Mouse (Mus musculus): Measurements from ENCODE around the gene Myzap. TPM values are rescaled to one million over a fixed set of nuclear protein-coding genes. Genes with fewer than 3 reads are reported as not detected.

Gene Myzap
- 2.7 and 4.1 TPM in 2 replicates for polyA plus RNA-seq (2012; rRNA removed)

DNA sequence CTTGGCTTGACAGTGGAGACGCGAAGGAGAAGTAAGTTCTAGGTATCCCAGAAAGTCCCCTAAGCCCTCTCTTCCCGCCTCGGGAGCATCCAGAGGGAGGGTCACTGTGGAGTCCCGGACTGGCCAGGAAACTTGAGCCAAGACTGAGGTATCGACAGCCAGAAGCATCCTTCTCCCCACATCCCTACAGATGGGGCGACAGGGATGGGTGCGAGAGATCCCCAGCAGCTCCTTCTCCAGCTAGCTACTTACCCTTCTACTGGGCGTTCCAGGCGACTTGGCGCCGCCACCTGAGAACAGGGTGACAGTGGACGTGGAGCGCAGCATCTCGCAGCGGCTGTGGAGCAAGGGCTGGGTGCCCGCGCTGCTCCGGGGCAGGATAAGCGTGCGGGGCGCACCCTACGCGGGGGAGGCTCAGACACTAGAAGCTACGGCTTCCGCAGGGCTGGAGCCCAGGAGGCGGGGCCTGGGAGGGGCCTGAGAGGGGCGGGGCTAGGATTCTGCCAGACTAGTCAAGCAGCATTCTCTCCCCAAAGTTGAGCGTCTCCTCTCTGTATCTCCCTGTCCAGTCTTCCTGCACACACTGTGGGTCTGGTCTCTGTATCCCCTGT is at the start of gene Myzap:
Gene Myzap (minus strand): TSS at position 423 of the 611 bp plus-strand sequence.
- peak within 1 kb of the TSS; percentile 83 for H3K4me3 ChIP-seq (ENCODE audit: control insufficient read depth, low read depth, low read length)
- no peak for TF ChIP-seq POLR2A (IDR thresholded peaks at IDR 0.05; ENCODE audit: control insufficient read depth, low read depth, low read length)
- TF ChIP-seq CTCF (IDR thresholded peaks at IDR 0.05; ENCODE audit: control insufficient read depth, insufficient read depth, insufficient replicate concordance, low read depth, low read length): no peak
- no peaks in the 10 kb centered on the region for H3K36me3 ChIP-seq (ENCODE audit: control insufficient read depth, insufficient read depth, low read length)
- peak within 1 kb of the TSS; percentile 7; the same call in 1 of the 2 replicates for H3K27ac ChIP-seq (ENCODE audit: control insufficient read depth, insufficient read depth, low read depth, low read length)
- no peaks in the 10 kb centered on the region for H3K27me3 ChIP-seq (ENCODE audit: control insufficient read depth, insufficient read depth, low read length)
- peaks cover 13% of the 10 kb centered on the region for H3K4me1 ChIP-seq (ENCODE audit: control insufficient read depth, insufficient read depth, low read length)

DNA sequence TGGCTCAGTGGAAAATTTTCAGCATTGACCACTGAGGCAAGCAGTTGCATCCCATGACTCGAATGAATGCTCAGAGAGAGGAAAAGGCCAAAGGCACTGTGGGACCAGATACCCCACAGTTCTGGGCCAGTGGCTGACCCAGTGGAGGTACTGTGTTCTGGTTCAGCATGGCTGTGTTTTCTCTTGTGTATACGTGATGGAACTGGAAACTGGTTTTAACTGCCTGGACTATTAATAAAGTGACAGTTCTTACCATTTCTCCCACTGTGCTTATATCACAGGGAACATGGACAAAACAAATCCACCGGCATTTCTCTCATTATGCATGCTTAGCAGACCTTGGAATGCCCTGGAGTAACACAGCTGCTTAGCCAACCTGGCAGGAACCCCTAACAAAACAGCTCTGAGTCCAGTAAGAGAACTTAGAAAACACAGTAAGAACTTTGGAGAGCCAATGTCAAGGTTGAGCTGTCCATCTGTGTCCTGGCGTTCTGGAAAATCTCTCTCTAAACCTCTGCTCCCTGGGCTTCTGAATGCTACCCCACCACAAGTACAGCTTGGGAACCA is 48.3 kb upstream of the Myzap start:
- H3K4me3 ChIP-seq (ENCODE audit: control insufficient read depth, low read depth, low read length): no peak overlapping the region
- no peak for TF ChIP-seq POLR2A (IDR thresholded peaks at IDR 0.05; ENCODE audit: control insufficient read depth, low read depth, low read length)
- no peak for TF ChIP-seq CTCF (IDR thresholded peaks at IDR 0.05; ENCODE audit: control insufficient read depth, insufficient read depth, insufficient replicate concordance, low read depth, low read length)
- H3K4me1 ChIP-seq (ENCODE audit: control insufficient read depth, insufficient read depth, low read length): no peaks in the 10 kb centered on the region; the same call in 1 of the 2 replicates

DNA sequence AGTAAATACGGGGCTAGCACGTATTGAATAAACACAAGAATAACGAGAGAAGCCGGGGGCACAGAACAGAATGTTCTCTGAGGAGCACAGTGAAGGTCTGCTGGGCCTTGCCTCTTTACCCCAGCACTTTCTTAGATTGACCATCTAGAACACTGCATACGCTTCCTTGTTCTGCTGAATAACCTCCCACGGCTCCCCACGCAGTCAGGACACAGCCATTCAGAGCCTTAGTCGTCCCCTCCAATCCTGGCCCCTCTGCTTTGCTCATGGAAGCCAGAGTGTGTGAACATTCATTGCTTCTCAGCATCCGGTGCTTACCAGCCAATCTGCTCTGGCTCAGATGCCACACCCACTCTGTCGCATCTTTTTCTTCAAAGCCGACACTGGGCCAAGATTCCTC is 46.0 kb upstream of the Myzap start:
- no peaks in the 10 kb centered on the region; the same call in 1 of the 2 replicates for H3K4me1 ChIP-seq (ENCODE audit: control insufficient read depth, insufficient read depth, low read length)
- H3K27ac ChIP-seq (ENCODE audit: control insufficient read depth, insufficient read depth, low read depth, low read length): peak overlapping the region; percentile 76
- no peak overlapping the region for H3K4me3 ChIP-seq (ENCODE audit: control insufficient read depth, low read depth, low read length)
- no peaks in the 10 kb centered on the region for H3K36me3 ChIP-seq (ENCODE audit: control insufficient read depth, insufficient read depth, low read length)
- TF ChIP-seq CTCF (IDR thresholded peaks at IDR 0.05; ENCODE audit: control insufficient read depth, insufficient read depth, insufficient replicate concordance, low read depth, low read length) (no peak), POLR2A (IDR thresholded peaks at IDR 0.05; ENCODE audit: control insufficient read depth, low read depth, low read length) (no peak)
- H3K27me3 ChIP-seq (ENCODE audit: control insufficient read depth, insufficient read depth, low read length): no peaks in the 10 kb centered on the region

More for the DNA sequence above, 48.3 kb upstream of the Myzap start:
- Histone ChIP-seq H3K36me3 (ENCODE audit: control insufficient read depth, insufficient read depth, low read length) (no peaks in the 10 kb centered on the region), H3K27ac (ENCODE audit: control insufficient read depth, insufficient read depth, low read depth, low read length) (peak overlapping the region; percentile 45; the same call in 1 of the 2 replicates), H3K27me3 (ENCODE audit: control insufficient read depth, insufficient read depth, low read length) (no peaks in the 10 kb centered on the region)

DNA sequence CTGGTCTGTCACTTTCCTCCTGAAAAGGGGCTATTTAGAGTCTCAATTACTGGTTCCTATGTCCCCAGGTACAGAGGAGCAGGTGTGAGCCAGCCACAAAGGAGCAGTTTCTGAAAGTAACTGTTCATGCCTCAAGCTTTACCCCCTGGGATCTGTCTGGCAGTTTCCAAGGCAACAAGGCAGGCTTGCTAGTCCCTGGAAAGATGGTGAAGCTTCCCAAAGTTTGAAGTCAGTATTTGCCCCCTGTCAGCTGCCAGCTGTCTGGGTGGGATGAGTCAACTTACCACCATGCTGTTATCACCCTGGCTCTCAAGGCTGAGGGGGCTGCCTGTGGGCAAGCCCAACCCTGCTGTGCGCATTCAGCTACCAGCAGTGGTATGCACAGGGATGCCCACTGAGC is 44.7 kb upstream of the Myzap start:
- Histone ChIP-seq H3K36me3 (ENCODE audit: control insufficient read depth, insufficient read depth, low read length) (no peaks in the 10 kb centered on the region), H3K4me1 (ENCODE audit: control insufficient read depth, insufficient read depth, low read length) (no peaks in the 10 kb centered on the region; the same call in 1 of the 2 replicates), H3K27me3 (ENCODE audit: control insufficient read depth, insufficient read depth, low read length) (no peaks in the 10 kb centered on the region), H3K27ac (ENCODE audit: control insufficient read depth, insufficient read depth, low read depth, low read length) (no peak overlapping the region), H3K4me3 (ENCODE audit: control insufficient read depth, low read depth, low read length) (no peak overlapping the region)
- TF ChIP-seq CTCF (IDR thresholded peaks at IDR 0.05; ENCODE audit: control insufficient read depth, insufficient read depth, insufficient replicate concordance, low read depth, low read length): no peak
- TF ChIP-seq POLR2A (IDR thresholded peaks at IDR 0.05; ENCODE audit: control insufficient read depth, low read depth, low read length): no peak

- no peaks in the 10 kb centered on the region for H3K27me3 ChIP-seq (ENCODE audit: control insufficient read depth, insufficient read depth, low read length)
- no peaks in the 10 kb centered on the region for H3K36me3 ChIP-seq (ENCODE audit: control insufficient read depth, insufficient read depth, low read length)
- no peak overlapping the region for H3K4me3 ChIP-seq (ENCODE audit: control insufficient read depth, low read depth, low read length)
- TF ChIP-seq CTCF (IDR thresholded peaks at IDR 0.05; ENCODE audit: control insufficient read depth, insufficient read depth, insufficient replicate concordance, low read depth, low read length) (no peak), POLR2A (IDR thresholded peaks at IDR 0.05; ENCODE audit: control insufficient read depth, low read depth, low read length) (no peak)
- H3K27ac ChIP-seq (ENCODE audit: control insufficient read depth, insufficient read depth, low read depth, low read length): no peak overlapping the region
- no peaks in the 10 kb centered on the region; the same call in 1 of the 2 replicates for H3K4me1 ChIP-seq (ENCODE audit: control insufficient read depth, insufficient read depth, low read length)
Measured at GRCm38 (mm10) chr9:71635627-71636026, 43.5 kb upstream of the Myzap start.

- TF ChIP-seq CTCF (IDR thresholded peaks at IDR 0.05; ENCODE audit: control insufficient read depth, insufficient read depth, insufficient replicate concordance, low read depth, low read length) (no peak), POLR2A (IDR thresholded peaks at IDR 0.05; ENCODE audit: control insufficient read depth, low read depth, low read length) (no peak)
- H3K4me1 ChIP-seq (ENCODE audit: control insufficient read depth, insufficient read depth, low read length): no peaks in the 10 kb centered on the region; the same call in 1 of the 2 replicates
- H3K36me3 ChIP-seq (ENCODE audit: control insufficient read depth, insufficient read depth, low read length): no peaks in the 10 kb centered on the region
- no peaks in the 10 kb centered on the region for H3K27me3 ChIP-seq (ENCODE audit: control insufficient read depth, insufficient read depth, low read length)
- no peak overlapping the region; the same call in 1 of the 2 replicates for H3K27ac ChIP-seq (ENCODE audit: control insufficient read depth, insufficient read depth, low read depth, low read length)
- H3K4me3 ChIP-seq (ENCODE audit: control insufficient read depth, low read depth, low read length): no peak overlapping the region
Measured at GRCm38 (mm10) chr9:71634916-71635315, 42.8 kb upstream of the Myzap start.

DNA sequence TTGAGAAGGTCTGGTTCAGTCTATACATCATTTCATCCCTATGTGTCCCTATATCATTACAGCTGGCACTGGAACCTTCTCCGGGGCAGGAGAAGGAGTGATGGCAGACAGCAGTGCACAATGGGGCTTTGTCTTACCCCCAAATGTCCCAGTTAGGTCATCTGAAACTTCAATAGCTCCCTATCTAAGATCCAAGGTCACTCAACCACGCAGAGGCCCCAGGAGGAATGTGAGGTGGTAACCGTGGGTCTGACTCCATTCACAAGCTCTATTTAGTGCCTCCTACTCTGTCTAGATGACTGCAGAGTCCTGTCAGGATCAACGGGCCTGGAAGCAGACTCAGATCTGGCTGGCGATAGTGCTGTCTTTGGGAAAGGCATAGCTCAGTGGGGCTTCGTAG is 36.8 kb upstream of the Myzap start:
- TF ChIP-seq CTCF (IDR thresholded peaks at IDR 0.05; ENCODE audit: control insufficient read depth, insufficient read depth, insufficient replicate concordance, low read depth, low read length) (no peak), POLR2A (IDR thresholded peaks at IDR 0.05; ENCODE audit: control insufficient read depth, low read depth, low read length) (no peak)
- no peaks in the 10 kb centered on the region for H3K36me3 ChIP-seq (ENCODE audit: control insufficient read depth, insufficient read depth, low read length)
- peak overlapping the region; percentile 50 for H3K27ac ChIP-seq (ENCODE audit: control insufficient read depth, insufficient read depth, low read depth, low read length)
- peaks cover 3% of the 10 kb centered on the region; the same call in 1 of the 2 replicates for H3K4me1 ChIP-seq (ENCODE audit: control insufficient read depth, insufficient read depth, low read length)
- no peaks in the 10 kb centered on the region for H3K27me3 ChIP-seq (ENCODE audit: control insufficient read depth, insufficient read depth, low read length)
- no peak overlapping the region for H3K4me3 ChIP-seq (ENCODE audit: control insufficient read depth, low read depth, low read length)

Data from testis, adult 2 months (tissue).